Comparison of ENCODE assay signal across 13 mouse cellular contexts in genomic region chr19:10034356-10034755, GRCm38 (mm10). TPM values are rescaled to one million over a fixed set of nuclear protein-coding genes. Genes with fewer than 3 reads are reported as not detected.
A peak's percentile ranks its signal among the peaks of the same experiment; 100 is the strongest.
DNase-seq lines count a peak whose midpoint lies in the region; ATAC-seq and TF ChIP-seq lines count a peak whose summit lies in the region.
"Had no signal": no experiment of that assay in that cellular context is flagged by ENCODE, and none has a peak within 500 bp of the region (broad histone marks: within the 10 kb centered on the region; RNA-seq: fewer than 3 reads in every experiment).

No protein-coding gene starts in this region.

- no peak for TF ChIP-seq CTCF in liver, postnatal 0 days (IDR thresholded peaks at IDR 0.05; ENCODE audit: low read depth)
- TF ChIP-seq CTCF in stomach, postnatal 0 days (IDR thresholded peaks at IDR 0.05; ENCODE audit: low read depth): no peak

- H3K27me3 ChIP-seq in heart, embryonic 13.5 days (replicated peaks): no peaks in the 10 kb centered on the region
- no peaks in the 10 kb centered on the region for H3K27me3 ChIP-seq in heart, embryonic 12.5 days (replicated peaks)
- H3K27me3 ChIP-seq in liver, postnatal 0 days (ENCODE audit: insufficient read depth, low read length): no peaks in the 10 kb centered on the region
- no peaks in the 10 kb centered on the region for H3K27me3 ChIP-seq in liver, embryonic 12.5 days (replicated peaks)
- H3K27me3 ChIP-seq in stomach, embryonic 16.5 days (ENCODE audit: control insufficient read depth, insufficient read depth, low read length): no peaks in the 10 kb centered on the region
- H3K27me3 ChIP-seq in stomach, postnatal 0 days (ENCODE audit: control insufficient read depth, insufficient read depth, low read length): no peaks in the 10 kb centered on the region
- H3K27me3 ChIP-seq: embryonic facial prominence, embryonic 15.5 days; forebrain, embryonic 15.5 days; heart, embryonic 15.5 days; lung, embryonic 15.5 days had no signal

- TF ChIP-seq EP300 in liver, postnatal 0 days (IDR thresholded peaks at IDR 0.05; ENCODE audit: low read depth): no peak
- no peak for TF ChIP-seq EP300 in stomach, postnatal 0 days (optimal IDR thresholded peaks at IDR 0.05)

- DNase-seq in liver, postnatal 0 days: no peak
- DNase-seq in stomach, postnatal 0 days (ENCODE audit: low spot score): no peak
- no peak for DNase-seq in layer of hippocampus, adult 11-12 months (ENCODE audit: low spot score)

- peaks cover 57% of the 10 kb centered on the region for H3K36me3 ChIP-seq in heart, embryonic 13.5 days
- H3K36me3 ChIP-seq in heart, embryonic 12.5 days: peaks cover 40% of the 10 kb centered on the region
- H3K36me3 ChIP-seq in liver, postnatal 0 days (replicated peaks; ENCODE audit: insufficient read depth, low read length): peaks cover 63% of the 10 kb centered on the region
- peaks cover 92% of the 10 kb centered on the region for H3K36me3 ChIP-seq in liver, embryonic 12.5 days
- H3K36me3 ChIP-seq in stomach, embryonic 16.5 days (ENCODE audit: control insufficient read depth, insufficient read depth, low read length): no peaks in the 10 kb centered on the region
- H3K36me3 ChIP-seq in stomach, postnatal 0 days (ENCODE audit: control insufficient read depth, insufficient read depth, low read length): no peaks in the 10 kb centered on the region; the same call in 1 of the 2 replicates
- H3K36me3 ChIP-seq: forebrain, embryonic 15.5 days had no signal

- no peak overlapping the region for H3K27ac ChIP-seq in heart, embryonic 13.5 days (replicated peaks)
- H3K27ac ChIP-seq in heart, embryonic 12.5 days (ENCODE audit: poor library complexity, severe bottlenecking): no peak overlapping the region
- no peak overlapping the region for H3K27ac ChIP-seq in liver, postnatal 0 days (ENCODE audit: low read depth)
- H3K27ac ChIP-seq in liver, embryonic 12.5 days: no peak overlapping the region
- H3K27ac ChIP-seq in stomach, embryonic 16.5 days (ENCODE audit: low read length): no peak overlapping the region
- H3K27ac ChIP-seq in stomach, postnatal 0 days (replicated peaks): no peak overlapping the region
- H3K27ac ChIP-seq: embryonic facial prominence, embryonic 15.5 days; forebrain, embryonic 15.5 days; heart, embryonic 15.5 days; kidney, postnatal 0 days; macrophage had no signal

- H3K9ac ChIP-seq in heart, embryonic 13.5 days: peak overlapping the region; percentile 34; the same call in 1 of the 2 replicates
- H3K9ac ChIP-seq in heart, embryonic 12.5 days: no peak overlapping the region
- H3K9ac ChIP-seq in liver, postnatal 0 days (replicated peaks): no peak overlapping the region
- no peak overlapping the region for H3K9ac ChIP-seq in liver, embryonic 12.5 days
- 0 out of 2 replicates have a peak overlapping the region, but pooled peaks have one; percentile 42 for H3K9ac ChIP-seq in stomach, embryonic 16.5 days (ENCODE audit: low read length)
- H3K9ac ChIP-seq in stomach, postnatal 0 days (ENCODE audit: low read length): no peak overlapping the region
- H3K9ac ChIP-seq: embryonic facial prominence, embryonic 15.5 days; forebrain, embryonic 15.5 days; heart, embryonic 15.5 days; lung, embryonic 15.5 days had no signal

- 84% methylated on average over 5 of the region's 5 CpGs for WGBS in heart, embryonic 13.5 days
- WGBS in heart, embryonic 12.5 days: 84% methylated on average over 5 of the region's 5 CpGs
- 89% methylated on average over 5 of the region's 5 CpGs for WGBS in liver, postnatal 0 days (ENCODE audit: insufficient replicate concordance)
- WGBS in liver, embryonic 12.5 days (ENCODE audit: insufficient replicate concordance): 82% methylated on average over 5 of the region's 5 CpGs
- 83% methylated on average over 5 of the region's 5 CpGs for WGBS in stomach, embryonic 16.5 days
- 86% methylated on average over 5 of the region's 5 CpGs for WGBS in stomach, postnatal 0 days

- no peak overlapping the region for H3K4me3 ChIP-seq in heart, embryonic 13.5 days
- H3K4me3 ChIP-seq in heart, embryonic 12.5 days: no peak overlapping the region
- no peak overlapping the region for H3K4me3 ChIP-seq in liver, postnatal 0 days (ENCODE audit: low read depth, low read length)
- H3K4me3 ChIP-seq in liver, embryonic 12.5 days: no peak overlapping the region
- H3K4me3 ChIP-seq in stomach, embryonic 16.5 days (replicated peaks; ENCODE audit: low read length): no peak overlapping the region
- H3K4me3 ChIP-seq in stomach, postnatal 0 days (ENCODE audit: low read depth, low read length): no peak overlapping the region
- H3K4me3 ChIP-seq: embryonic facial prominence, embryonic 15.5 days; forebrain, embryonic 15.5 days; heart, embryonic 15.5 days; lung, embryonic 15.5 days had no signal

- ATAC-seq in heart, embryonic 13.5 days (ENCODE audit: extremely low read depth, insufficient number of reproducible peaks, low FRiP score, low TSS enrichment): no peak
- ATAC-seq in heart, embryonic 12.5 days (ENCODE audit: insufficient number of reproducible peaks, low FRiP score): no peak
- ATAC-seq in liver, postnatal 0 days: peak; percentile 3; the same call in 1 of the 2 replicates
- ATAC-seq in liver, embryonic 12.5 days: no peak
- no peak for ATAC-seq in stomach, embryonic 16.5 days (ENCODE audit: insufficient read depth, low FRiP score)
- no peak for ATAC-seq in stomach, postnatal 0 days (ENCODE audit: low FRiP score, low TSS enrichment)

- no peaks in the 10 kb centered on the region for H3K9me3 ChIP-seq in heart, embryonic 13.5 days
- no peaks in the 10 kb centered on the region for H3K9me3 ChIP-seq in heart, embryonic 12.5 days (replicated peaks)
- no peaks in the 10 kb centered on the region for H3K9me3 ChIP-seq in liver, postnatal 0 days (ENCODE audit: low read length)
- H3K9me3 ChIP-seq in liver, embryonic 12.5 days (replicated peaks): no peaks in the 10 kb centered on the region
- H3K9me3 ChIP-seq in stomach, embryonic 16.5 days (replicated peaks; ENCODE audit: control insufficient read depth, low read length): no peaks in the 10 kb centered on the region
- no peaks in the 10 kb centered on the region for H3K9me3 ChIP-seq in stomach, postnatal 0 days (ENCODE audit: control insufficient read depth, low read length)
- H3K9me3 ChIP-seq: embryonic facial prominence, embryonic 15.5 days; forebrain, embryonic 15.5 days; heart, embryonic 15.5 days; lung, embryonic 15.5 days had no signal

- H3K4me2 ChIP-seq in heart, embryonic 13.5 days: no peak overlapping the region
- no peak overlapping the region for H3K4me2 ChIP-seq in heart, embryonic 12.5 days
- no peak overlapping the region for H3K4me2 ChIP-seq in liver, postnatal 0 days (ENCODE audit: low read depth, low read length)
- no peak overlapping the region for H3K4me2 ChIP-seq in liver, embryonic 12.5 days
- H3K4me2 ChIP-seq in stomach, embryonic 16.5 days (ENCODE audit: low read depth, low read length): no peak overlapping the region
- no peak overlapping the region for H3K4me2 ChIP-seq in stomach, postnatal 0 days (replicated peaks; ENCODE audit: low read depth)
- H3K4me2 ChIP-seq: embryonic facial prominence, embryonic 15.5 days; forebrain, embryonic 15.5 days; heart, embryonic 15.5 days; lung, embryonic 15.5 days had no signal

- H3K4me1 ChIP-seq in heart, embryonic 13.5 days: peaks cover 34% of the 10 kb centered on the region
- H3K4me1 ChIP-seq in heart, embryonic 12.5 days (replicated peaks): peaks cover 24% of the 10 kb centered on the region
- 0 out of 2 replicates have a peak, but pooled peaks cover 2% of the 10 kb centered on the region for H3K4me1 ChIP-seq in liver, postnatal 0 days (ENCODE audit: insufficient read depth)
- H3K4me1 ChIP-seq in liver, embryonic 12.5 days: peaks cover 37% of the 10 kb centered on the region
- H3K4me1 ChIP-seq in stomach, embryonic 16.5 days (ENCODE audit: control insufficient read depth, insufficient read depth, low read length): peaks cover 10% of the 10 kb centered on the region
- H3K4me1 ChIP-seq in stomach, postnatal 0 days (replicated peaks; ENCODE audit: control insufficient read depth, insufficient read depth): peaks cover 3% of the 10 kb centered on the region

RNA-seq across cellular contexts. Expression of gene Fads3, which starts 7.0 kb away (rescaled TPM):
- polyA plus RNA-seq in heart, embryonic 13.5 days (2015; fragmentation: Nextera tagmentation; extraction: Ambion mirVana): 39.4 and 41.9 TPM in 2 replicates
- polyA plus RNA-seq in heart, embryonic 12.5 days (2016; fragmentation: Nextera tagmentation; extraction: Ambion mirVana): 40.7 and 45.2 TPM in 2 replicates
- 1.7 and 2.0 TPM in 2 replicates for polyA plus RNA-seq in liver, postnatal 0 days (2015; fragmentation: Nextera tagmentation; extraction: Ambion mirVana)
- polyA plus RNA-seq in liver, embryonic 12.5 days (2016; fragmentation: Nextera tagmentation; extraction: Ambion mirVana): 6.9 and 10.0 TPM in 2 replicates
- polyA plus RNA-seq in stomach, embryonic 16.5 days (2015; fragmentation: Nextera tagmentation; extraction: Ambion mirVana): 18.9 and 22.5 TPM in 2 replicates
- polyA plus RNA-seq in stomach, postnatal 0 days (2015; fragmentation: Nextera tagmentation; extraction: Ambion mirVana): 27.5 and 31.2 TPM in 2 replicates

RNA-seq across cellular contexts. Expression of gene Rab3il1, which starts 32.9 kb away (rescaled TPM):
- 32.5 and 36.7 TPM in 2 replicates for polyA plus RNA-seq in heart, embryonic 13.5 days (2015; fragmentation: Nextera tagmentation; extraction: Ambion mirVana)
- 38.0 and 39.7 TPM in 2 replicates for polyA plus RNA-seq in heart, embryonic 12.5 days (2016; fragmentation: Nextera tagmentation; extraction: Ambion mirVana)
- polyA plus RNA-seq in liver, postnatal 0 days (2015; fragmentation: Nextera tagmentation; extraction: Ambion mirVana): 74.9 and 80.9 TPM in 2 replicates
- 189 and 191 TPM in 2 replicates for polyA plus RNA-seq in liver, embryonic 12.5 days (2016; fragmentation: Nextera tagmentation; extraction: Ambion mirVana)
- 33.7 and 38.1 TPM in 2 replicates for polyA plus RNA-seq in stomach, embryonic 16.5 days (2015; fragmentation: Nextera tagmentation; extraction: Ambion mirVana)
- 14.7 and 14.8 TPM in 2 replicates for polyA plus RNA-seq in stomach, postnatal 0 days (2015; fragmentation: Nextera tagmentation; extraction: Ambion mirVana)

RNA-seq across cellular contexts. Expression of gene Best1, which starts 32.9 kb away (rescaled TPM):
- 0.23 and 0.27 TPM in 2 replicates for polyA plus RNA-seq in heart, embryonic 13.5 days (2015; fragmentation: Nextera tagmentation; extraction: Ambion mirVana)
- 0.32 and 0.34 TPM in 2 replicates for polyA plus RNA-seq in heart, embryonic 12.5 days (2016; fragmentation: Nextera tagmentation; extraction: Ambion mirVana)
- polyA plus RNA-seq in liver, postnatal 0 days (2015; fragmentation: Nextera tagmentation; extraction: Ambion mirVana): 0.08 and 0.13 TPM in 2 replicates
- 0.17 and 0.32 TPM in 2 replicates for polyA plus RNA-seq in liver, embryonic 12.5 days (2016; fragmentation: Nextera tagmentation; extraction: Ambion mirVana)
- 0.61 and 0.64 TPM in 2 replicates for polyA plus RNA-seq in stomach, embryonic 16.5 days (2015; fragmentation: Nextera tagmentation; extraction: Ambion mirVana)
- polyA plus RNA-seq in stomach, postnatal 0 days (2015; fragmentation: Nextera tagmentation; extraction: Ambion mirVana): 0.36 and 0.58 TPM in 2 replicates

RNA-seq across cellular contexts. Expression of gene Fth1, which starts 54.0 kb away (rescaled TPM):
- polyA plus RNA-seq in heart, embryonic 13.5 days (2015; fragmentation: Nextera tagmentation; extraction: Ambion mirVana): 2,189 and 2,554 TPM in 2 replicates
- 2,254 and 2,412 TPM in 2 replicates for polyA plus RNA-seq in heart, embryonic 12.5 days (2016; fragmentation: Nextera tagmentation; extraction: Ambion mirVana)
- polyA plus RNA-seq in liver, postnatal 0 days (2015; fragmentation: Nextera tagmentation; extraction: Ambion mirVana): 4,793 and 5,083 TPM in 2 replicates
- 5,199 and 5,262 TPM in 2 replicates for polyA plus RNA-seq in liver, embryonic 12.5 days (2016; fragmentation: Nextera tagmentation; extraction: Ambion mirVana)
- 1,902 and 2,108 TPM in 2 replicates for polyA plus RNA-seq in stomach, embryonic 16.5 days (2015; fragmentation: Nextera tagmentation; extraction: Ambion mirVana)
- polyA plus RNA-seq in stomach, postnatal 0 days (2015; fragmentation: Nextera tagmentation; extraction: Ambion mirVana): 2,976 and 2,992 TPM in 2 replicates

Comparison
In these comparisons a context has a peak if more than half of its experiments do, and no peak if none do; other contexts are left out.
1. H3K9ac ChIP-seq: peak in heart, embryonic 13.5 days (single experiment) and stomach, embryonic 16.5 days (single experiment); none in heart, embryonic 12.5 days (single experiment), liver, postnatal 0 days (single experiment), liver, embryonic 12.5 days (single experiment) and stomach, postnatal 0 days (single experiment).